8 mouse cellular contexts compared by ENCODE assay signal in genomic region chr2:179877551-179878215, GRCm38 (mm10).
DNase-seq lines count a peak whose midpoint lies in the region; ATAC-seq and TF ChIP-seq lines count a peak whose summit lies in the region.

No protein-coding gene starts in this region.

- H3K4me1 ChIP-seq in forebrain, embryonic 11.5 days (replicated peaks; ENCODE audit: control insufficient read depth, insufficient read depth, low read length): no peaks in the 10 kb centered on the region
- H3K4me1 ChIP-seq in forebrain, embryonic 16.5 days (replicated peaks; ENCODE audit: control insufficient read depth, insufficient read depth, low read length): no peaks in the 10 kb centered on the region
- H3K4me1 ChIP-seq in liver, postnatal 0 days (ENCODE audit: insufficient read depth): no peaks in the 10 kb centered on the region

- H3K27ac ChIP-seq in forebrain, embryonic 11.5 days (ENCODE audit: low read depth, low read length): no peak overlapping the region
- no peak overlapping the region for H3K27ac ChIP-seq in forebrain, embryonic 16.5 days (ENCODE audit: low read length)
- H3K27ac ChIP-seq in liver, postnatal 0 days (ENCODE audit: low read depth): no peak overlapping the region

- ATAC-seq in forebrain, embryonic 11.5 days (replicated peaks; ENCODE audit: low FRiP score): no peak
- no peak for ATAC-seq in forebrain, embryonic 16.5 days
- no peak for ATAC-seq in liver, postnatal 0 days
- ATAC-seq in activated CD4-positive, CD25-positive, alpha-beta regulatory T cell, adult 4 months: no peak

- H3K9me3 ChIP-seq in forebrain, embryonic 11.5 days (ENCODE audit: control insufficient read depth, low read length): no peaks in the 10 kb centered on the region
- no peaks in the 10 kb centered on the region for H3K9me3 ChIP-seq in forebrain, embryonic 16.5 days (ENCODE audit: control insufficient read depth, low read length)
- no peaks in the 10 kb centered on the region for H3K9me3 ChIP-seq in liver, postnatal 0 days (ENCODE audit: low read length)

- DNase-seq in forebrain, embryonic 11.5 days (ENCODE audit: low spot score): peak; percentile 84
- DNase-seq in ovary, postnatal 14 days (ENCODE audit: low spot score): peak; percentile 17
- DNase-seq in ovary, postnatal 10 days (ENCODE audit: low spot score): no peak
- peak; percentile 48 for DNase-seq in adrenal gland, postnatal 25 days
- DNase-seq in forelimb bud, embryonic 11.5 days (ENCODE audit: low read depth, low spot score): peak; percentile 40
- peak; percentile 62 for DNase-seq in liver, postnatal 0 days

- 67% methylated on average over 9 of the region's 9 CpGs for WGBS in forebrain, embryonic 11.5 days
- 37% methylated on average over 9 of the region's 9 CpGs for WGBS in forebrain, embryonic 16.5 days
- WGBS in liver, postnatal 0 days (ENCODE audit: insufficient replicate concordance): 63% methylated on average over 9 of the region's 9 CpGs

- H3K4me2 ChIP-seq in forebrain, embryonic 11.5 days (ENCODE audit: low read depth, low read length, severe bottlenecking): no peak overlapping the region
- no peak overlapping the region for H3K4me2 ChIP-seq in forebrain, embryonic 16.5 days (ENCODE audit: low read length)
- no peak overlapping the region for H3K4me2 ChIP-seq in liver, postnatal 0 days (ENCODE audit: low read depth, low read length)

- no peaks in the 10 kb centered on the region for H3K27me3 ChIP-seq in forebrain, embryonic 11.5 days (ENCODE audit: control insufficient read depth, insufficient read depth, low read length)
- no peaks in the 10 kb centered on the region for H3K27me3 ChIP-seq in forebrain, embryonic 16.5 days (replicated peaks; ENCODE audit: control insufficient read depth, insufficient read depth, low read length)
- no peaks in the 10 kb centered on the region for H3K27me3 ChIP-seq in liver, postnatal 0 days (ENCODE audit: insufficient read depth, low read length)

- TF ChIP-seq CTCF in liver, postnatal 0 days (IDR thresholded peaks at IDR 0.05; ENCODE audit: low read depth): peak; percentile 65

- H3K36me3 ChIP-seq in forebrain, embryonic 11.5 days (ENCODE audit: control insufficient read depth, insufficient read depth, low read length): no peaks in the 10 kb centered on the region
- no peaks in the 10 kb centered on the region for H3K36me3 ChIP-seq in forebrain, embryonic 16.5 days (ENCODE audit: control insufficient read depth, insufficient read depth)
- no peaks in the 10 kb centered on the region for H3K36me3 ChIP-seq in liver, postnatal 0 days (replicated peaks; ENCODE audit: insufficient read depth, low read length)

- TF ChIP-seq EP300 in liver, postnatal 0 days (IDR thresholded peaks at IDR 0.05; ENCODE audit: low read depth): no peak

- no peak overlapping the region for H3K4me3 ChIP-seq in forebrain, embryonic 11.5 days (ENCODE audit: low read depth, low read length)
- H3K4me3 ChIP-seq in forebrain, embryonic 16.5 days (replicated peaks; ENCODE audit: low read length): no peak overlapping the region
- H3K4me3 ChIP-seq in liver, postnatal 0 days (ENCODE audit: low read depth, low read length): no peak overlapping the region

- no peak overlapping the region for H3K9ac ChIP-seq in forebrain, embryonic 11.5 days (ENCODE audit: low read length)
- no peak overlapping the region for H3K9ac ChIP-seq in forebrain, embryonic 16.5 days (replicated peaks; ENCODE audit: low read depth, low read length)
- H3K9ac ChIP-seq in liver, postnatal 0 days (replicated peaks): no peak overlapping the region
